Mouse (Mus musculus) liver (tissue): ENCODE measurements around the gene Otop1.

ENCODE experiments used
- DNase-seq: peaks from one replicate; pipeline ENCODE4 v3.0.0-alpha.2; 2020; ENCODE audit warnings: mixed read lengths

Gene Otop1

GRCm38 (mm10) chr5:38302651-38303050 is 26.9 kb downstream of the Otop1 start:
- DNase-seq = no peak

DNA sequence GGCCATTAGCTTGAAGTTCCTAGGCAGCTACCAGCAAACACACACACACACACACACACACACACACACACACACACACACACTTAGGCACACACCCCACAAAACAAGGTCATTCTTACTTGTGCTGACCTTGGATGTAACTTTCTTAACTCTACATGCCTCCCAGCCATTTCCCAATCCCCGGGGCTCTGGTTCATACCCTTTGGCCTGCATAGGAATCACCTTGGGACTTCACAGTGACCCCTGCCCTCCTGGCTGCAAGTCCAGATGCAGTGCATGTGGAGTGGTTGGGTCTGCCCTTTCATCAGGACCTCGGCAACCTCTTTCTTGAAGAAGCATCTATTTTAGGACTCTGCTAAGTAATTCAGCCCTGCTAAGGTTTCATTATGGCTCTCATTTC is 29.5 kb downstream of the Otop1 start:
- DNase-seq = no peak

- peak; percentile 87 for DNase-seq
Observed at GRCm38 (mm10) chr5:38307255-38308101, 31.7 kb downstream of the Otop1 start.

DNA sequence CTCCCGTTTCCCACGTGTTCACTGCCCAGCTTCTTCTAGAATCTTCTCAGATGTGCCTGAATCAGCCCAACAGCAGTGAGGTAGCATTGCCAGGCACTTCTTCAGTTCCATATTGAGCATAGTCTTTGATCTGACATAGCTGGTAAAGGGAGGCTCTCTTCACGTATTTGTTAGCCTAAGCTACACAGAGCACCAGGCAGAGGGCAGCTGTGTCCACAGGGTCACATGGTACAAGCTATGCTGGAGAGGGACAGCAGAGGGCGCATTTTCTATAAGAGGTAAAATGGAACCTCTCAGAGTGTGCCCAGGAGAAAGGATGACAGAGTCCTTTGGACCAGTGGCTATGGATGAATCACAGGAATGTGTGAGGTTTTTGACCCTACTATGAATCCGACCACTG is 33.1 kb downstream of the Otop1 start:
- DNase-seq = peak; percentile 66

DNA sequence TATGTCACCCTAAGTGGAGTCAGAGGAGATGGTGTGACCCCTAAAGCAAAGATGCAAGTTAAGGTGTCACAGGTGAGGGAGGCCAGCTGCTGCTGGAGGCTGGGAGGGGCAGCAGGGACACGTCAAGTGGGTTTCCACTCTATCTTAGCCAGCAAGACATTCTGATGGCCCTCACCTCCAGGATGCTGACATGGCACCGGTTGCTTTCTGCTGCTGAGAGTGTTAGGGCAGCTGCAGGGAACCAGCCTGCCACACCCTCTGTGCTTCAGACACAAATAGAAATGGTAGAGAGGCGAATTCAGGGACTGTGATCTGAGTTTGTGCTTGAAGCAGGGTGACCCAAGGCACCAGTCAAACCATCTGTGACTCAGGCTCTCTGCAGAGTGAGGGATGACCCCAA is 34.0 kb downstream of the Otop1 start:
- no peak for DNase-seq

- no peak for DNase-seq
Observed at GRCm38 (mm10) chr5:38318966-38319786, 43.4 kb downstream of the Otop1 start, which contains the start of gene Drd5. Drd5 (plus strand) TSS chr5:38319367.

DNA sequence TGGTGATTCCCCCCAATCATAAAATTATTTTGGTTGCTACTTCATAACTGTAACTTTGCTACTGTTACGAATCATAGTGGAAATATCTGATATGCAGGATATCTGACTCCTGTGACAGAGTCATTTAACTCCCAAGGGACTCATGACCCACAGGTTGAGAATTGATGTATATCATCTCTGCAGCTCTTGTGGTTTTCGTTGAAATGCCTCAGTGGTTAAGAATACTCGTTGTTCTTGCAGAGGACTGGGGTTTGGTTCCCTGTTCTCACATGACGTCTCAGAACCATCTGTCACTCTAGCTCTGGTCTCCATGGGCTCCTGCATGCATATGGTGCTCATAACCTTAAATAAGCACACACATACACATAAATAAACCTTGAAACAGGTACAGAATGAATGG is 57.6 kb downstream of the Otop1 start:
- no peak for DNase-seq

- DNase-seq = no peak
Observed at GRCm38 (mm10) chr5:38334582-38334981, 58.8 kb downstream of the Otop1 start.

- no peak for DNase-seq
Observed at GRCm38 (mm10) chr5:38343101-38343500, 67.3 kb downstream of the Otop1 start.

GRCm38 (mm10) chr5:38346646-38347432 is 71.1 kb downstream of the Otop1 start:
- DNase-seq = peak; percentile 41

GRCm38 (mm10) chr5:38350351-38350929 is 74.7 kb downstream of the Otop1 start:
- no peak for DNase-seq
